Mouse (Mus musculus): ENCODE results near the gene Axin1. TPM values are rescaled to one million over a fixed set of nuclear protein-coding genes. Genes with fewer than 3 reads are reported as not detected.

Gene Axin1
- total and polyA plus RNA-seq, 3 experiments = 27.8 to 38.8 (median 28.5) TPM

GRCm38 (mm10) chr17:26168039-26168438, 29.6 kb downstream of the Axin1 start:
- TF ChIP-seq HCFC1 (IDR thresholded peaks at IDR 0.05; ENCODE audit: low read depth, low read length) (no peak), EP300 (IDR thresholded peaks at IDR 0.05; ENCODE audit: low read length) (peak; percentile 97), SIN3A (IDR thresholded peaks at IDR 0.05; ENCODE audit: low read length) (no peak; the same call in 1 of the 2 replicates), USF2 (conservative IDR thresholded peaks at IDR 0.05; ENCODE audit: low read depth, low read length) (no peak), MAX (IDR thresholded peaks at IDR 0.05; ENCODE audit: low read length) (peak; percentile 49; the same call in 1 of the 2 replicates), TCF12 (IDR thresholded peaks at IDR 0.05; ENCODE audit: low read depth, low read length) (peak; percentile 54; the same call in 1 of the 2 replicates), IRF4 (IDR thresholded peaks at IDR 0.05; ENCODE audit: low read depth, low read length) (peak; percentile 91), USF1 (IDR thresholded peaks at IDR 0.05; ENCODE audit: low read depth, low read length) (no peak), ZMIZ1 (IDR thresholded peaks at IDR 0.05; ENCODE audit: low read depth, low read length) (no peak), ZNF384 (IDR thresholded peaks at IDR 0.05; ENCODE audit: low read depth, low read length) (no peak), UBTF (IDR thresholded peaks at IDR 0.05; ENCODE audit: low read depth, low read length) (no peak), CTCF (conservative IDR thresholded peaks at IDR 0.05 in 1 of 2, IDR thresholded peaks at IDR 0.05 in 1 of 2; ENCODE audit: low read depth in 2 of 2, low read length in 2 of 2) (no peak), SMC3 (IDR thresholded peaks at IDR 0.05; ENCODE audit: low read depth, low read length) (no peak), MXI1 (IDR thresholded peaks at IDR 0.05; ENCODE audit: low read depth, low read length) (peak; percentile 43; the same call in 1 of the 2 replicates), MEF2A (IDR thresholded peaks at IDR 0.05; ENCODE audit: borderline replicate concordance, low read depth, low read length) (no peak), RAD21 (IDR thresholded peaks at IDR 0.05; ENCODE audit: low read depth, low read length) (no peak), NELFE (IDR thresholded peaks at IDR 0.05; ENCODE audit: low read depth, low read length) (no peak), ZKSCAN1 (IDR thresholded peaks at IDR 0.05; ENCODE audit: borderline replicate concordance, low read depth, low read length) (no peak), JUN (IDR thresholded peaks at IDR 0.05; ENCODE audit: insufficient read depth, low read depth, low read length) (peak; percentile 46; the same call in 1 of the 2 replicates), MAFK (IDR thresholded peaks at IDR 0.05; ENCODE audit: insufficient replicate concordance, low read length) (peak; percentile 62), BHLHE40 (IDR thresholded peaks at IDR 0.05; ENCODE audit: low read depth, low read length) (peak; percentile 77), CHD2 (IDR thresholded peaks at IDR 0.05; ENCODE audit: low read length) (no peak; the same call in 1 of the 2 replicates), POLR2AphosphoS2 (IDR thresholded peaks at IDR 0.05; ENCODE audit: low read depth, low read length) (no peak), POLR2A (IDR thresholded peaks at IDR 0.05; ENCODE audit: low read depth, low read length) (no peak), ELF1 (IDR thresholded peaks at IDR 0.05; ENCODE audit: low read depth, low read length) (peak; percentile 70), MAZ (IDR thresholded peaks at IDR 0.05; ENCODE audit: low read depth, low read length) (0 out of 2 replicates have a peak, but pooled peaks have one; percentile 24), PAX5 (IDR thresholded peaks at IDR 0.05; ENCODE audit: low read length) (no peak), JUND (conservative IDR thresholded peaks at IDR 0.05; ENCODE audit: low read depth, low read length) (no peak; the same call in 1 of the 2 replicates), RCOR1 (conservative IDR thresholded peaks at IDR 0.05; ENCODE audit: low read depth, low read length) (peak; percentile 24; the same call in 1 of the 2 replicates), ZC3H11A (IDR thresholded peaks at IDR 0.05; ENCODE audit: low read depth, low read length) (no peak), ETS1 (conservative IDR thresholded peaks at IDR 0.05; ENCODE audit: low read depth, low read length) (peak; percentile 36), E2F4 (IDR thresholded peaks at IDR 0.05; ENCODE audit: insufficient replicate concordance, low read depth, low read length) (no peak), TBP (conservative IDR thresholded peaks at IDR 0.05; ENCODE audit: low read depth, low read length) (peak; percentile 47), MYC (IDR thresholded peaks at IDR 0.05; ENCODE audit: low read depth, low read length) (peak; percentile 82; the same call in 1 of the 2 replicates), KAT2A (IDR thresholded peaks at IDR 0.05; ENCODE audit: insufficient replicate concordance, low read length) (no peak), NRF1 (IDR thresholded peaks at IDR 0.05; ENCODE audit: low read depth, low read length) (no peak), GABPA (IDR thresholded peaks at IDR 0.05; ENCODE audit: insufficient replicate concordance, low read depth, low read length) (no peak), CHD1 (IDR thresholded peaks at IDR 0.05; ENCODE audit: low read depth, low read length) (no peak)
- H3K9ac ChIP-seq (ENCODE audit: insufficient read depth, low read depth) = no peak overlapping the region; the same call in 1 of the 2 replicates
- H3K36me3 ChIP-seq (replicated peaks in 1 of 2; ENCODE audit: control insufficient read depth in 1 of 2, insufficient read depth in 1 of 2, low read length in 1 of 2) = peaks cover 4 to 53% of the 10 kb centered on the region in 2 experiments
- no peak overlapping the region for H3K4me3 ChIP-seq (replicated peaks in 1 of 3; ENCODE audit: low read depth in 2 of 3, low read length in 2 of 3, poor library complexity in 1 of 3)
- peak overlapping the region; percentile 55 for H3K27ac ChIP-seq (ENCODE audit: insufficient read depth, low read depth)
- no peaks in the 10 kb centered on the region for H3K9me3 ChIP-seq (replicated peaks; ENCODE audit: low read length)
- DNase-seq (ENCODE audit: extremely low read depth) = peak; percentile 83
- peak overlapping the region; percentile 1; the same call in 1 of the 2 replicates for H3K4me2 ChIP-seq (ENCODE audit: insufficient read depth, low read depth, poor library complexity, severe bottlenecking)
- dilution Hi-C loops (cut with MboI; ENCODE audit: extremely low pct_ligation_motif_present, extremely low pct_unique_long_range_greater_than_20kb, low sequenced_read_pairs) = no loop called here
- peaks cover 29 to 43% of the 10 kb centered on the region in 2 experiments for H3K4me1 ChIP-seq (ENCODE audit: control insufficient read depth in 1 of 2, insufficient read depth in 2 of 2)
- in situ Hi-C loops (cut with MboI; ENCODE audit: low pct_ligation_motif_present, low pct_unique_long_range_greater_than_20kb, low sequenced_read_pairs) = no loop called here
- H3K79me2 ChIP-seq (replicated peaks; ENCODE audit: control insufficient read depth, extremely low read depth, insufficient read depth, poor library complexity, severe bottlenecking) = peaks cover 5% of the 10 kb centered on the region; the same call in 1 of the 2 replicates
- H3K27me3 ChIP-seq (replicated peaks) = no peaks in the 10 kb centered on the region

All from CH12.LX (cell line).